Mouse (Mus musculus) heart, adult 9 months (tissue): Measurements from ENCODE around the gene Mettl2.
"Not testable (repeated sequence)": the region's sequence is repeated elsewhere in the genome, so short reads cannot be mapped to it uniquely, and the experiment has no call there.

Source experiments
- DNase-seq, 2 experiments: peaks; one replicate each; pipeline ENCODE4 v3.0.0; 2022; ENCODE audit warnings: low spot score in 2 of 2

Mettl2 gene

DNA sequence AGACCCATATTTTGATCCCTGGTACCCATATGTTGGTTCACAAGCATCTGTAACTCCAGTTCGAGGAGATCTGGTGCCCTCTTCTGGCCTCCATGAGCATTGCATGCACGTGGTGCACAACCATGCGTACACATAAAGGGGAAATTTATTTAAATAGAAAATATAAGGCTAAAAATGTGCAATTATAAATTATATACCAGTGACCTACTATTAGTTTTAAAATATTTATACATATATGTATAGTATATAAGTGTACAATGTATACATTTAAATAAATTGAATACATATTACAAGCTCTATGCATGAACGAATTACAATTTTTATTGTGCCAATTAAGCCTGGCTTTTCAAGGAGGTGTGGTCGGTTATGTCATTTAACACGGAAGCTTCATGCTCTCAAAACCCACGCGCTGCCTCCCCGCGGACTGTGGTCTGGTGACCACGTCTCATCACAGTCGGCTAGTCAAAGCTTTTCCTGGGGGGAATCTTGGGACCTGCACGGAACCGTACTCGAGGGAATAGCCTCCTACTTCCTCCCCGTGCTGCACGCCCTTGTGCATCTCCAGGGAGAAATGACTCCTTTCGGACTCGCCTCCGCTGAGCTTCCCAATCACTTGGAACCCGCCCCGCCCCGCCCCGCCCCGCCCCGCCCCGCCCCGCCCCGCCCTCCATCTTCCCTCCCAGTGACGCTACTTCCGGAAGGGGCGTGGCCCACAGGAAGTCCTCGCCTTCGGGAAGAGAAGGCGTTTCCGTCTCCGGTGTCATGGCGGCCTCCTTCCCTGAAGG, at the start of gene Mettl2:
Gene Mettl2 (plus strand): TSS at position 691 of the 785 bp plus-strand sequence.
- DNase-seq, result peak; percentile 74 to 76

GRCm38 (mm10) chr11:105112448-105112847, 13.8 kb upstream of the Mettl2 start:
- not testable (repeated sequence) for DNase-seq

GRCm38 (mm10) chr11:105117814-105118213, 8.4 kb upstream of the Mettl2 start:
- no peak for DNase-seq

DNA sequence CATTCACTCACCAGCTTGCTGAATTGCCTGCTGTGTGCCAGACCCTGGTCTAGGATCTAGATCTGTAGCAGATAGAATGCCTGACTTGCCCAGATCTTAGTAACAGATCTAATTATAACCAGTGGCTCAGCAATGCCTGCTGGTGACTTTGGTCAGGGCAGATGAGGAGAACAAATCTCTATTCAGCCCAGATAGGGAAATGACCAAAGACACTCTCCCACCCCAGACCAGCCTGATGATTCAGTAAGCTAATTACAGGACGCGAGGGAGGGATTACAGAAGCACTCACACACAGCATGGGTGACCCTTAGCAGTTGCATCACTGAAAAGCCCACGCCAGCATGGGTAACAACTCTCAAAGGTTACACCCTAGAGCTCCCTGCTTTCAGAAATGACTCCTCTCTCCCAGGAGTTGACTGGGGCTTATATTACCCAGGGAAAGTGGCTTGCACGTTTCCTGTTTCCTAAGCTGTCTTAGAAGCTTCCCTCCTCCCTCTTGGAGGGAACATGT, 5.6 kb upstream of the Mettl2 start:
- no peak for DNase-seq

DNA sequence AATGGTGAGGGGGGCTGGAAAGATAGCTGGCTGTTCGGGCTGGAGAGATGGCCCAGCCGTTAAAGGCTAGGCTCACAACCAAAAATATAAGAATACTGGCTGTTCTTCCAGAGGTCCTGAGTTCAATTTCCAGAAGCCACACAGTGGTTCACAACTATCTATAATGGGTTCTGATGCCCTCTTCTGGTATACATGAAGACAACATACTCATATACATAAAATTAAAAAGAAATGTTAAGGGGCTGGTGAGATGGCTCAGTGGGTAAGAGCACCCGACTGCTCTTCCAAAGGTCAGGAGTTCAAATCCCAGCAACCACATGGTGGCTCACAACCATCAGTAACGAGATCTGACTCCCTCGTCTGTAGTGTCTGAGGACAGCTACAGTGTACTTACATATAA, 4.4 kb upstream of the Mettl2 start:
- DNase-seq, result not testable (repeated sequence)

- peak; percentile 9 to 22 for DNase-seq
Measured at GRCm38 (mm10) chr11:105123986-105124385, 2.2 kb upstream of the Mettl2 start.

GRCm38 (mm10) chr11:105126520-105127029, 350 bp downstream of the Mettl2 start:
- no peak for DNase-seq

DNA sequence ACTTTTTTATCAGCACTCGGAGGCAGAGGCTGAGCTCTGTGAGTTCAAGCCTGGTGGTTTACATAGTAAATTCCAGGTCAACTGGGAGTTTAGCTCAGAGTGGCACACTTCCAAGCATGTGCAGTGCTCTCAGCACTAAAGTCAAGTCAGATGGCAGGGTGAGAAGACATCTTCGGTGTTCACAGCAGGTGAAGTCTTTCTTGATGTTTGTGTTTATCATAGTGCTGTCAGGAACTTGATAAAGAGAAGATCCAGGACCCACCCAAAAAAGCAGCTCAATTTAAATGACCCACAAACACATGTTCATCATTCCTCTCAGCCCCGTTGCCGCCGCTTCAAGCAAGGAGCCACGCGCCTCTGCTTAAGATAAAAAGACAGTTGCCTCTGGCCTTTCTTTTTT, 9.5 kb downstream of the Mettl2 start:
- no peak for DNase-seq

GRCm38 (mm10) chr11:105137255-105137654, 11.0 kb downstream of the Mettl2 start:
- DNase-seq, result not testable (repeated sequence)

DNA sequence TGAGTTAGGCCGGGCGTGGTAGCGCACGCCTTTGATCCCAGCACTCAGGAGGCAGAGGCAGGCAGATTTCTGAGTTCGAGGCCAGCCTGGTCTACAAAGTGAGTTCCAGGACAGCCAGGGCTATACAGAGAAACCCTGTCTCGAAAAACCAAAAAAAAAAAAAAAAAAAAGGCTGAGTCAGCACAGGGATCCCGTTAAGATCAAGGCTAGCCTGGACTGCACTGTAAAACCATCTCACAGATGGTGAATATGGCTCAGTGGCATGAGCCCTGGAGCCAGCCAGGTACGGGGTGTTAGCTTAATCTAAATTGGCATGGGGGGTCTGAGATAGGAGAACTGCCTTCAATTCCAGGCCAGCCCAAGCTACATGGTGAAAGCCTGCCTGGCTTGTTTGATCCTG, 14.3 kb downstream of the Mettl2 start:
- not testable (repeated sequence) for DNase-seq

DNA sequence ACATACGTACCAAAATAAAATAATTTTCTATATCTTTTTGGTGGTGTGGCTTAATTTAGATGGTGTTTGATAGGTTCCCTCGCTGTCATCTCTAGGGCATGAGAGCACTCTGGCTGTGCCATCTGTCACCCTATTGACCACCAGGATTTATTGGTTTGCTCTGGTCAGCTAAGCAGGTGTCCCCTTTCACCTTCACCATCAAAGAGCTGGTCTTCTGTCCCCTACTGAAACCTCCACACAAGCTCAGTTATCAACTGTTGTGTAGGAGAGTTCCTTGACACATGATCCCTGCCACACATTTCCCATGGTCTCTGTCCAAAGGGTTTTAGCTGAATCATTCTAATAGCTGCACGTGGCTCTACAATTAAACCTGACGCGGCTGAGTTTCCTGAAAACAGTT, 14.9 kb downstream of the Mettl2 start:
- no peak for DNase-seq

GRCm38 (mm10) chr11:105143564-105143963, 17.3 kb downstream of the Mettl2 start:
- DNase-seq, result no peak

- no peak for DNase-seq
Measured at GRCm38 (mm10) chr11:105144084-105144483, 17.9 kb downstream of the Mettl2 start.

DNA sequence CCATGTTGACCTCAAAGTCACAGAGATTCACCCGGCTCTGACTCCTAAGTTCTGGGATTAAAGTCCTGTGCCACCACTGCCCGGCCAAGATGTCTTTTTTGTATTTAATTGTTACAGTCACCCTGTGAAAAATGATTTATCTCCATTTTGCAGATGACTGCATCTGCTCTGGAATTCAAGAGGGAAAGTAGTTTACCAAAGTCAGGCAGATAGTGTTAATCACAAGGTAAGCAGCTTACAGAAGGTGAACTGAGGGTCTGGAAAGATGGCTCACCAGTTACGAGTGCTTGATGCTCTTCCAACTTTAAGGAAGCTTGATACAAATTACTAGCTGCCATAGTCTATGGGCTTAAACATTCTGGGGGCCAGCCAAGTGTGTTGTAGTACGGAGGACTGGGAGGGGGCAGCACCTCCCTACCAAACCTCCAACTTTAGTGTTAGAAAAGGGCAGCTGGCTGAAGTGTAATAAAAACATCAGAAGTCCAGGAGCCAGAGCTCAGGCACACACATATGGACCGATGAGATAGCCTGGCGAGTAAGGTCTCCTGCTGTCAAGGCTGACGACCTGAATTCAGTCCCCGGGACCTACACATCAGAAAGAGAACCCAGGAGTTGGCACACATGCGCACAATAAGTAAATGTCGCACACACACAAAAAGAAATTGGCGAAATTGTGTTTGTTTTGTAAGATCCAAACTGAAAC, 18.4 kb downstream of the Mettl2 start:
- DNase-seq, result no peak

DNA sequence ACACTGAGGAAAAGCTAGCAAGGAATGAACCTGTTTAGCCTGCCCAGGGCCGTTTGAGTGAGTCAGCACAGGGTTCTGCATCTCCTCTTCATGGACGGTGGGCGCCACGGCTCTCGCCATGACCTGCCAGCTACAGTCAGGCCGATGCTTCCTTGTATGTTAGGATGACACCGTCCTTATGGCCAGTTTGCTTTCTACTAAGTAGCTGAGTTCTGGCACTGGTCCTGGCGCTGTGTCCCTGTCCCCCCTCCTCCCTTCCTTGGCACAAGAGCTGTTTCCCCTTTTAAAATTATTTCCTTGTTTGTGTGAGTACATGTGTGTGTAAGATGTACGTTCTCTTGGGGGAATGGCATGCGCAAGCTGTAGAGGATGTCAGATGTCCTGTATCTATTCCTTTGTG, 19.0 kb downstream of the Mettl2 start:
- no peak for DNase-seq

DNA sequence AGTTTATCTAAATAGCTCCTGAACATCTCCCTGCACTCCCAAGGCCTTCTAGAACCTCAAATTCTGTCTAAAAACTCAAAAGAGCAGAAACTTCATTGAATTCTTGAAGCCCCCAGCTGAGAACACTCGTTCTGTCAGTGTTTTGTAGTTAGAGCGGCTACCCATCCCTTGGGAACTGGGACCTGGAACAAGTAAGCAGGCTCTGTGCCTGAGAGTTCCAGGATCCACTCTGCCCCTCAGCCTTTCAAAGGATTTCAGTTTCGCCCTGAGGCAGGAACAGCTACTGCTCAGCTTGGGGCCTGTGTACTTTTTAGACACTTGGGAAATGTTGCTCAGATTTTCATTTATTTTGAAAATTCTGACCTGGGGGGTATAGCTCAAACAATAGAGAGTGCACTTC, 20.4 kb downstream of the Mettl2 start, which contains the start of gene Gm10842:
Gene Gm10842 (plus strand): TSS at position 301 of the 400 bp plus-strand sequence.
- DNase-seq, result no peak

GRCm38 (mm10) chr11:105149353-105149752, 23.1 kb downstream of the Mettl2 start:
- no peak for DNase-seq

DNA sequence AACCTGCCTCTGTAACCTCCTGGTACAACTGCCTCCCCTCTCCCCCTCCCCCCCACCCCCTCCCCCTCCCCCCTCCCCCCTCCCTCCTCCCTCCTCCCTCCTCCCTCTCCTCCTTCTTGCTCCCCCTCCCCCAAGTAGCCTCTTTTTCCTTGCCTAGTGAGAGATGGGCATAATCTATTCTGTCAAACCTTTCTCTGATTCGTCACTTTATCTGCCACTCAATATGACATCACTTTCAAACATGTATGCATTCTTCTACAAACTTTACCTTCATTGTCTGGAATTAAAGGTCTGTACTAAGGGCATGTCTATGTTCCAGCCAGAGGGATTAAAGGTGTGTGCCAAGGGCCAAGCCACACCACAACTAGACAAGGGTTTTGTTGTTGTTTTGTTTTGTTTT, 23.5 kb downstream of the Mettl2 start:
- no peak for DNase-seq

DNA sequence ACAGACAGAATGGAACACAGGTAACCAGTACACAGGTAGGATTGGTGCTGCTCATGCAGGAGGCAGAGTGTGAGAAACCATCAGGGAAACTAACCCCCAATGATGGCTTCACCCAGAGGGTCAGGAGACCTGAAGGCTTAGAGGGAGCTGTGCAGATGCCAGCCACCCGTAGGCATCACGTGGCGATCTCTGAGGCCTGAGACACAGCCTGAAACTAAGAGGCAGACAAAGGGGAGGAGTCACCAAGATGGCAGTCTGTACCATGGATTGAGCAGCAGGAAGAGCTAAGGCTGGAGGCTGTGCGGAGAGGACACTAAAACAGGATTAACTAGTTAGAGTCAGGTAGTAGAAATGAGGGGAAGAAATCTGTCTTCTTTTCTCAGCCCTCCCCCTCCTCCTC, 24.5 kb downstream of the Mettl2 start:
- no peak for DNase-seq

GRCm38 (mm10) chr11:105151226-105152016, 25.2 kb downstream of the Mettl2 start:
- no peak for DNase-seq

- no peak for DNase-seq
Measured at GRCm38 (mm10) chr11:105152017-105152300, 25.7 kb downstream of the Mettl2 start.

GRCm38 (mm10) chr11:105152357-105152899, 26.2 kb downstream of the Mettl2 start:
- DNase-seq, result no peak
